27 mouse cellular contexts compared by ENCODE assay signal in the genomic region with DNA sequence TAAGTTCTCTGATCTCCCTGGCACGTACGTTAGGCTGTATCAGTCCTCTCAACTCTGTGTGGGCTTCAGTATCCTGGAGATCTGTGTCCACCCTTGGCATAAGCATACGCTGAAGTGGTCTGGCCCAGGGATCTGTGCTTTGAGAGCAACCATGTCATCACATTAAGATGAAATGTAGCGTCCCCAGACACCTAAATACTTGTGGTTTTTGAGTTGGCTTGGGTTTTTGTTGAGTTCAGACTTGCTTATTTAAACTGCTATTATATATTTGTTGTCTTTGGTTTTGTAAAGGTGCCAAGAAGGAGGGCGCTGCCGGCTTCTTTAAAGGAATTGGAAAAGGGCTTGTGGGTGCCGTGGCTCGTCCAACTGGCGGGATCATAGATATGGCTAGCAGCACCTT.
"Had no signal": no experiment of that assay in that cellular context is flagged by ENCODE, and none has a peak within 500 bp of the region (broad histone marks: within the 10 kb centered on the region; RNA-seq: fewer than 3 reads in every experiment).

No protein-coding gene starts in this region.

- H3K27me3 ChIP-seq: embryonic facial prominence, embryonic 12.5 days; embryonic facial prominence, embryonic 13.5 days; embryonic facial prominence, embryonic 15.5 days; forebrain, embryonic 12.5 days; forebrain, embryonic 13.5 days; forebrain, embryonic 15.5 days had no signal

- ATAC-seq: forebrain, embryonic 13.5 days; forebrain, embryonic 14.5 days; forebrain, embryonic 15.5 days; forebrain, embryonic 16.5 days; forebrain, postnatal 0 days had no signal

- H3K4me3 ChIP-seq: embryonic facial prominence, embryonic 12.5 days; embryonic facial prominence, embryonic 13.5 days; embryonic facial prominence, embryonic 15.5 days; erythroblast, embryonic 14.5 days; forebrain, embryonic 10.5 days; forebrain, embryonic 12.5 days; forebrain, embryonic 13.5 days; forebrain, embryonic 15.5 days; gastrocnemius, adult 2 months; heart, adult 2 months; heart, embryonic 10.5 days had no signal

- H3K9me3 ChIP-seq: embryonic facial prominence, embryonic 12.5 days; embryonic facial prominence, embryonic 13.5 days; embryonic facial prominence, embryonic 15.5 days; forebrain, embryonic 10.5 days; forebrain, embryonic 12.5 days; forebrain, embryonic 13.5 days; forebrain, embryonic 15.5 days; heart, embryonic 10.5 days had no signal

- H3K4me1 ChIP-seq: embryonic facial prominence, embryonic 12.5 days; embryonic facial prominence, embryonic 13.5 days; embryonic facial prominence, embryonic 15.5 days; forebrain, embryonic 10.5 days; forebrain, embryonic 12.5 days; forebrain, embryonic 13.5 days; forebrain, embryonic 15.5 days; heart, embryonic 10.5 days had no signal

- H3K27ac ChIP-seq: embryonic facial prominence, embryonic 12.5 days; embryonic facial prominence, embryonic 13.5 days; embryonic facial prominence, embryonic 15.5 days; forebrain, embryonic 10.5 days; forebrain, embryonic 12.5 days; forebrain, embryonic 13.5 days; forebrain, embryonic 15.5 days; gastrocnemius, adult 2 months; heart, adult 2 months; heart, embryonic 10.5 days had no signal

- H3K4me2 ChIP-seq: embryonic facial prominence, embryonic 12.5 days; embryonic facial prominence, embryonic 13.5 days; embryonic facial prominence, embryonic 15.5 days; forebrain, embryonic 12.5 days; forebrain, embryonic 13.5 days; forebrain, embryonic 15.5 days; heart, embryonic 11.5 days had no signal

- DNase-seq: cerebellum, adult 8-10 months; cerebellum, adult 9-10 months; cerebellum, adult 9-11 months; cerebellum, postnatal 14 days; cerebellum, postnatal 25 days; cerebellum, postnatal 36 days; embryo, embryonic 11 days; forebrain, postnatal 0 days; gastrocnemius, adult 2 months; gastrocnemius, postnatal 10 days; gastrocnemius, postnatal 14 days; gastrocnemius, postnatal 25 days; gastrocnemius, postnatal 36 days; heart, adult 18-20 months; heart, adult 2 months had no signal

- H3K9ac ChIP-seq: embryonic facial prominence, embryonic 12.5 days; embryonic facial prominence, embryonic 13.5 days; embryonic facial prominence, embryonic 15.5 days; forebrain, embryonic 12.5 days; forebrain, embryonic 13.5 days; forebrain, embryonic 15.5 days; forebrain, postnatal 0 days had no signal
